Mouse (Mus musculus) kidney, adult 2 months (tissue): ENCODE measurements around the gene Cpsf3.

Experiments used
- CTCF ChIP-seq: fragments of 200-500 bp; conservative IDR thresholded peaks from 2 replicates; pipeline ENCODE4 v1.5.1; 2011; ENCODE audit warnings: low read depth, mild to moderate bottlenecking, control low read depth, low read length, moderate library complexity, mixed read lengths; ENCODE audit not compliant: insufficient read depth, insufficient read length
- POLR2A ChIP-seq: fragments of 200-500 bp; IDR thresholded peaks from one replicate; pipeline ENCODE4 v1.6.1; 2011; ENCODE audit warnings: low read depth, low read length, control low read depth

- TF ChIP-seq CTCF (no peak), POLR2A (no peak)
Measured at GRCm38 (mm10) chr12:21324101-21324500, 38.9 kb downstream of the Cpsf3 start.
